Mouse (Mus musculus): ENCODE measurements at regions not wholly inside any gene's neighbourhood (a gene's known extent, or its start where the extent isn't known, plus 50 kb on each side); places are given as distances from the start of the nearest gene placed in this dataset.

GRCm38 (mm10) chr6:143475296-143475695 lies 308.3 kb downstream of the Etnk1 start:
- no peak overlapping the region for H3K4me3 ChIP-seq (ENCODE audit: insufficient read depth, low read length)
- H3K27ac ChIP-seq (ENCODE audit: insufficient read depth, low read length): no peak overlapping the region
- TF ChIP-seq CTCF (IDR thresholded peaks at IDR 0.05; ENCODE audit: extremely low read depth, insufficient read depth, low read length): no peak
- no peak for TF ChIP-seq POLR2A (IDR thresholded peaks at IDR 0.05; ENCODE audit: extremely low read depth, insufficient read depth, low read length)
- no peaks in the 10 kb centered on the region; the same call in 1 of the 2 replicates for H3K4me1 ChIP-seq (ENCODE audit: control insufficient read depth, insufficient read depth, low read length)

GRCm38 (mm10) chr6:143477396-143477795 lies 310.4 kb downstream of the Etnk1 start:
- TF ChIP-seq CTCF (IDR thresholded peaks at IDR 0.05; ENCODE audit: extremely low read depth, insufficient read depth, low read length) (no peak), POLR2A (IDR thresholded peaks at IDR 0.05; ENCODE audit: extremely low read depth, insufficient read depth, low read length) (no peak)
- no peak overlapping the region for H3K27ac ChIP-seq (ENCODE audit: insufficient read depth, low read length)
- no peaks in the 10 kb centered on the region; the same call in 1 of the 2 replicates for H3K4me1 ChIP-seq (ENCODE audit: control insufficient read depth, insufficient read depth, low read length)
- H3K4me3 ChIP-seq (ENCODE audit: insufficient read depth, low read length): no peak overlapping the region

- TF ChIP-seq POLR2A (IDR thresholded peaks at IDR 0.05; ENCODE audit: extremely low read depth, insufficient read depth, low read length) (no peak), CTCF (IDR thresholded peaks at IDR 0.05; ENCODE audit: extremely low read depth, insufficient read depth, low read length) (no peak)
- Histone ChIP-seq H3K27ac (ENCODE audit: insufficient read depth, low read length) (no peak overlapping the region), H3K4me1 (ENCODE audit: control insufficient read depth, insufficient read depth, low read length) (no peaks in the 10 kb centered on the region; the same call in 1 of the 2 replicates), H3K4me3 (ENCODE audit: insufficient read depth, low read length) (no peak overlapping the region)
Measured at GRCm38 (mm10) chr6:143479239-143479638, 312.2 kb downstream of the Etnk1 start.

- no peak overlapping the region for H3K27ac ChIP-seq (ENCODE audit: insufficient read depth, low read length)
- no peak overlapping the region for H3K4me3 ChIP-seq (ENCODE audit: insufficient read depth, low read length)
- TF ChIP-seq POLR2A (IDR thresholded peaks at IDR 0.05; ENCODE audit: extremely low read depth, insufficient read depth, low read length) (no peak), CTCF (IDR thresholded peaks at IDR 0.05; ENCODE audit: extremely low read depth, insufficient read depth, low read length) (no peak)
- no peaks in the 10 kb centered on the region; the same call in 1 of the 2 replicates for H3K4me1 ChIP-seq (ENCODE audit: control insufficient read depth, insufficient read depth, low read length)
Measured at GRCm38 (mm10) chr6:143479701-143480388, 312.8 kb downstream of the Etnk1 start.

- H3K4me1 ChIP-seq (ENCODE audit: control insufficient read depth, insufficient read depth, low read length): no peaks in the 10 kb centered on the region; the same call in 1 of the 2 replicates
- no peak overlapping the region for H3K27ac ChIP-seq (ENCODE audit: insufficient read depth, low read length)
- H3K4me3 ChIP-seq (ENCODE audit: insufficient read depth, low read length): no peak overlapping the region
- no peak for TF ChIP-seq POLR2A (IDR thresholded peaks at IDR 0.05; ENCODE audit: extremely low read depth, insufficient read depth, low read length)
- TF ChIP-seq CTCF (IDR thresholded peaks at IDR 0.05; ENCODE audit: extremely low read depth, insufficient read depth, low read length): 0 out of 2 replicates have a peak, but pooled peaks have one; percentile 9
Measured at GRCm38 (mm10) chr6:143482272-143482671, 315.3 kb downstream of the Etnk1 start.

- TF ChIP-seq POLR2A (IDR thresholded peaks at IDR 0.05; ENCODE audit: extremely low read depth, insufficient read depth, low read length) (no peak), CTCF (IDR thresholded peaks at IDR 0.05; ENCODE audit: extremely low read depth, insufficient read depth, low read length) (no peak)
- no peak overlapping the region for H3K27ac ChIP-seq (ENCODE audit: insufficient read depth, low read length)
- H3K4me1 ChIP-seq (ENCODE audit: control insufficient read depth, insufficient read depth, low read length): no peaks in the 10 kb centered on the region; the same call in 1 of the 2 replicates
- no peak overlapping the region for H3K4me3 ChIP-seq (ENCODE audit: insufficient read depth, low read length)
Measured at GRCm38 (mm10) chr6:143482868-143483267, 315.8 kb downstream of the Etnk1 start.

GRCm38 (mm10) chr6:143484941-143485340 lies 317.9 kb downstream of the Etnk1 start:
- H3K27ac ChIP-seq (ENCODE audit: insufficient read depth, low read length): no peak overlapping the region
- no peaks in the 10 kb centered on the region for H3K4me1 ChIP-seq (ENCODE audit: control insufficient read depth, insufficient read depth, low read length)
- H3K4me3 ChIP-seq (ENCODE audit: insufficient read depth, low read length): no peak overlapping the region
- TF ChIP-seq POLR2A (IDR thresholded peaks at IDR 0.05; ENCODE audit: extremely low read depth, insufficient read depth, low read length): no peak
- TF ChIP-seq CTCF (IDR thresholded peaks at IDR 0.05; ENCODE audit: extremely low read depth, insufficient read depth, low read length): no peak

GRCm38 (mm10) chr6:143487003-143487402 lies 320.0 kb downstream of the Etnk1 start:
- no peak overlapping the region for H3K27ac ChIP-seq (ENCODE audit: insufficient read depth, low read length)
- no peaks in the 10 kb centered on the region for H3K4me1 ChIP-seq (ENCODE audit: control insufficient read depth, insufficient read depth, low read length)
- no peak for TF ChIP-seq POLR2A (IDR thresholded peaks at IDR 0.05; ENCODE audit: extremely low read depth, insufficient read depth, low read length)
- no peak for TF ChIP-seq CTCF (IDR thresholded peaks at IDR 0.05; ENCODE audit: extremely low read depth, insufficient read depth, low read length)
- no peak overlapping the region for H3K4me3 ChIP-seq (ENCODE audit: insufficient read depth, low read length)

GRCm38 (mm10) chr6:143490019-143490418 lies 323.0 kb downstream of the Etnk1 start:
- TF ChIP-seq POLR2A (IDR thresholded peaks at IDR 0.05; ENCODE audit: extremely low read depth, insufficient read depth, low read length) (no peak), CTCF (IDR thresholded peaks at IDR 0.05; ENCODE audit: extremely low read depth, insufficient read depth, low read length) (no peak)
- Histone ChIP-seq H3K27ac (ENCODE audit: insufficient read depth, low read length) (no peak overlapping the region), H3K4me3 (ENCODE audit: insufficient read depth, low read length) (no peak overlapping the region), H3K4me1 (ENCODE audit: control insufficient read depth, insufficient read depth, low read length) (no peaks in the 10 kb centered on the region)

- Histone ChIP-seq H3K4me1 (ENCODE audit: control insufficient read depth, insufficient read depth, low read length) (no peaks in the 10 kb centered on the region), H3K4me3 (ENCODE audit: insufficient read depth, low read length) (no peak overlapping the region), H3K27ac (ENCODE audit: insufficient read depth, low read length) (no peak overlapping the region)
- TF ChIP-seq CTCF (IDR thresholded peaks at IDR 0.05; ENCODE audit: extremely low read depth, insufficient read depth, low read length): no peak
- no peak for TF ChIP-seq POLR2A (IDR thresholded peaks at IDR 0.05; ENCODE audit: extremely low read depth, insufficient read depth, low read length)
Measured at GRCm38 (mm10) chr6:143491380-143491779, 324.4 kb downstream of the Etnk1 start.

All from cortical plate, adult 2 months (tissue).